Mouse (Mus musculus) liver (tissue): ENCODE measurements at regions not wholly inside any gene's neighbourhood (a gene's known extent, or its start where the extent isn't known, plus 50 kb on each side); places are given as distances from the start of the nearest gene placed in this dataset.

Source experiments
- DNase-seq: peaks from one replicate; pipeline ENCODE4 v3.0.0-alpha.2; 2020; ENCODE audit warnings: mixed read lengths

DNA sequence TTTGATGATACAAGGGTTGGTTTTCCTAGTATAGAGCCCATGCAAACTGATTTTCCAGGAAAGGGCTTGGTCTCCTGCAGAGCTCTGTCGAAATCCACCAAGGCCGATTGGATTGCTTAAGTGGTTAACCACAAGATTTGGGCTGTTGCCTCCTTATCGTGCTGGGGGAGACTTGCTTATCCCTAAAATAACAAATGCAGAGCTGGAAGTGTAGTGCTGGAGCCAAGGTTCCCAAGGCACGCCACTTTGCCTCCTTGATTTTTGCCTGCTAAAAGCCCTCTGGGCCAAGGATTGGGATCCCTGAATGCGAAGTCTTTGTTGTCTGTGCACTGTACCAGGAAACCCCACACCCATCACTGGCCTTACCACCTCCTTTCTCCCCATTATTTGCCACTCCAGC lies 52.8 kb upstream of the Tmem178 start:
- DNase-seq = no peak

DNA sequence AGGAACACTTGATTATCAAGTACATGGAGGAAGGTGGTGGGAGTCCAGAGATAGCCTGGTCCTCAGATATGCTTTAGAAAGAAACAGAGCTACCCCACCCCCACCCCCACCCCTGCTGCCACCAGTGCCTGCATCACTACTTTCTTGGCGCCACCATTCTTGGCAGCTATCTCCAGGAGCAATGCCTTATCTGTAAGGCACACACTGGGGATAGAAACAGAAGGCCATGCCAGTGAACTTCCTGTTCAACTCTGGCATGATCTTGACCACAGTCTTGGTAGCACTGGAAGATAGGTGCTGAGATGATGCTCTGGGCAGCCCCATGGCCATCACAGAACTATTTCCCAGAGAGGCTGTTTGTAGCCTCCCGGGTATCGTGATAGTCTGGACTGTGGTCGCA lies 55.3 kb upstream of the Tmem178 start:
- DNase-seq = no peak

DNA sequence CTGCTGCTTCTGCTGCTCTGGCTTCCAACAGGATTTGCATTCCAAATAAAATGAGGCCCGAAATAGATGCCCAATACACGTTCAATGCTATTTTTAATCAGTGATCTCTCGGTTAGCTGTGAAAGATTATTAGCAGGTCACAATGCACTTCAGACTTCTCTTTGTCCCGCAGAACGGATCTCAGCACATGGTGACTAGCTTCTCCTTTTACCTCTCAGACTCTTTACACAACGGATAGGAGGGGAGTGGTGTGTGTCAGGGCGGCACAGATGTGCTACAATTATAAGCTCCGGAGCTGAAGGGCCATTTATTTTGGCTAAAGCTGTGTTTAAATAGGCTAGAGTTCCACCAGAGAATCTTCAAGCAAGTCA lies 56.7 kb upstream of the Tmem178 start:
- DNase-seq = no peak

DNA sequence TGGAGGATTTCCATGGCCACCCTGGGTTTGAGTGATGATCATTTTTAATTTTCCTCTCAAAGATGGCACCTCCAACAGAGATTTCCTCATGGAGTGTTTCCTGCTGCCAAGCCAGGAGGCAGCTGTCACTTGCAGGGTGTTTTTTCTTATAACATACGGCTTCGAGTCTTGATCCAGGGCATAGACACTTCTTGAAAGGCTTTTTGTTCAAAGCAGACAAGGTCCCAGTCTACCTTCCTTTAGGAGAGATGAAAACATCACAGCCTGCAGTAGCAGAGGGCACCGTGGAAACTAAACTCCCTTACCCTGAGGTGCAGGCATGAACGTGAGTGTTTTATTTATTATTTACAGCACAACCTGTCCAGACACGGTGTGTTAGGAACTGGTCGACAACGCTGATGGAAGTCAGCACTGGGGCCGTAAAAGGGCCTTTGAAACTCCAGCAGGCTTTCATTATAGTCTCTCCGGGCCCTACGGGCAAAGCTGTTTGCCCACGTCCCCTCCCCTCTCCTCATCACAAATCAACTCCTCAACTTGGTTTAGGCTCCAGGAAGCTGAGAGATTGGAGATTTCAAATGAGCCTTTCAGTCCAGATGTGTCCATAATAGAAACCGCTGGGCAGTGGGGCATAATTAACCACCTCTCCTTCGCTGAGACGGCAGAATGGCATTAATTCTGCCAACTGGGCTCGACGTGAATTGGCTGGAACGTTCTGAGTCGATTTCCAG lies 57.2 kb upstream of the Tmem178 start:
- no peak for DNase-seq

DNA sequence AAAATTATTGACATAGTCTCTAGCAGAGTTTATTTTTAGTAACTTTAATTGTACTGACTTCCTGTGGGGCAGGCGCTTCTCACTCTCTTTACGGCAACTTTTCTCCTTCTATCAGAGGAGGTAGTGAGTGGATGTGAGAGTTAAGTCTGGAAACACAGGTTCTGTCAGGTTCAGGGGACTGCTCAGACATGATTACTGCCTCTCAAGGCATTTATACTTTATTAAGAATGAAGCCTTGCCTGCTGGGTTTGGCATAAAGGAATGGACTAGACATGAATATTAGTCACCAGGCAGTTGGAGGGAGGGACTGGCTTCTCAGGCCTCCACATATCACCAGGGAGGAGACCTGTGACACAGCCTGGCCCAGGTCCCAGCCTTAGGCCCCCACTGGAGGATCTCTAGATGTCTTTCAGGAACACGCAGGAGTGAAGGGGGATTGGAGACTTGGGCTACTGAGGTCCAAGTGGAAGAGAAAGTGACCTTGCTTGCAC lies 58.2 kb upstream of the Tmem178 start:
- DNase-seq = no peak

DNA sequence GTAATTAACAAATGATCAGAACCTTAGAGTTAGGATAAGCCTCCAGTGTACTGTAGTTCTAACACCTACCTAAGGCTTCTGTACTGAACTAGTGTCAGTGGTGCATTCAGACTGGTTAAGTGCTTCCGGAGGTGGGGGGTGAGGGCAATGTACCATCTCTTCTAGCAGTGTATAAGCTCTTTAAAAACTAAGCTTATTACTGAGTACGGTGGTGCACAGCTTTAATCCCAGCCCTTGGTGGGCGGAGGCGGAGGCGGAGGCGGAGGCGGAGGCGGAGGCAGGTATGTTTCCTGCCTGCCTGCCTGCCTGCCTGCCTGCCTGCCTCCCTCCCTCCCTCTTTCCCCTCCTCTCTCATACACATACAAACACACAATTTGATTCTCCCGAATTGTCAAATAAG lies 58.7 kb upstream of the Tmem178 start:
- no peak for DNase-seq

DNA sequence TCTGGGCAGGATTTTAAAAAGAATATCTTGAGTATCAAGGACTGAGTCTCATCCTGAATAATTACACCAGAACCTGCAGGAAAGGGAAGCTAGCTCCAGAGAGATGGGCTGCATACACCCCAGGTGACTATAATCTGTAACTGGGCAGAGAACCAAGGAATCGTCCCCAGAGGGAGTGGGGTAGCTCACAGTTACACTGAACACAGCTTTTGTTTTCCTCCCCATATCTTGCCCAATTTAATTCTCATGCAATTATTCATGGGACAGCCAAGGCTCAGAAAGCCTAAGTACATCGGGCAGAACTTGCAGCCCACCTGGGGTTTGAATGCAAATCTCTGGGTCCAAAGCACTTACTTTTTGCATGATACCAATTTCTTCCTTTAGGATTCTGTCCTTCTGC lies 59.5 kb upstream of the Tmem178 start:
- no peak for DNase-seq

DNA sequence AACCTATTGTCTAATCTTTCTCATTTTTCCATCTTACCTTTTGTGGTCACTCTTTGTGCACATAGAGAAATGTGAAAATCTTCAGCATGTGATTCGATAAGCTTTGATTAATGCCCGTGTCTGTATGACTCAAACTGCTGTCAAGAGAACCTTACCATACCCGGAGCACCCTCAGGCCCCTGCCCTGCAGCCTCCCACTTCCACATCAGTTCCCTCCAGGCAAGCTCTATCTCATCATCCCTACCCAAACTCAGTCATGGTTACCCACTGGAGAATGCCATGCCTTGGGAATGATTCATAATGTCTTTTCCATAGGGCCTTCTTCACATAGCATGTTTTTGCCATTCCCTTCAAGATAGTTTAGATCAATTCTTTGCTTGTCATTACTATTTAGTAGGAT lies 62.0 kb upstream of the Tmem178 start:
- DNase-seq = no peak

DNA sequence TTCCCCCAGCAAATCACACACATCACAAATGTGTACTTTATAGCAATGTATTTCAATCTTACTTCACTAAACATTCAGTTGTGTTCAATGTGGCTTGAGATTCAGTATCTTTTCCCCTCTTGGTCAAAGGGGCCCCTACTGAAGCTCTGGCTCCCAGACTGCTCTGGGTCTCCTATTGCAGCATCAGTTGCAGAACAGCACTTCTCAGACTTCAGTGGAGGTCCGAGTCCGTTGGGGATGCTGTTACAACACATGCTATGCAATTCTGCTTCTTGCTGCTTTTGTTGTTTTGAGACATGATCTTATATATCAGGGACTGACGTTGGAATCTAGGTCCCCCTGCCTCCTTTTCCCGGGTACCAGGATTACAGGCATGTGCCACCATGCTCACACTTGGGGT lies 64.1 kb upstream of the Tmem178 start:
- no peak for DNase-seq

DNA sequence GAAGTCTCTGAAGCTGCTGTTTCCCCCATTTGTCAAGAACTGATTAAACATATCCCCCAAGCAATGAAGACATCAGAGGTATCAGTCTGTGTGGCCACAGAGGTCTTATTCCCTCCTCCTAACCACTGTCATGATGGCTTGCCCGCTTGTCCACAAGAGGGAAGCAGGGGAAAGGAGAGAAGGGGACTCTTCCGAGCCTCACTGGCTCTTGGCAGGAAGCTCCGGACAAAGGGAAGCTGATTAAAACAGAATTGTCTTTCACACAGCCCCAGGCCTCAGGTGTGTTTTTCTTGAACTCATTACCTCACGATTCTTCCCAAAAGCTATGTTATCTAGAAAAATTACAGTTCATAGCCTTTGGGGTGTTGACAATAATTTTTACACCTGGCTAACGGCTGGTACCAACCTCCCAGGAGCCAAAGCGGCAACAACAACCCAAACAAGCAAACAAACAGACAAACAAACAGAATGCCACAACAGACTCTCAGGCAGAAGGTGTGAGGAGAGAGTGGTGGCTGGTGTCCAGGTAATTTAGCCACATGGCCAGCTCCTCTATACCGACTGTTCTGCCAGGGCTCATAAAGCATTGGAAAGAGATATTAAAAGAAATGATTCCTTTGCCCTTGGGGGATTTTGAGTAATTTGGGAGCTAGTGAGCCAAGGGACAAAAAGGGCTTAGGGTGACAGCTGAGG lies 68.9 kb upstream of the Tmem178 start:
- DNase-seq = no peak

DNA sequence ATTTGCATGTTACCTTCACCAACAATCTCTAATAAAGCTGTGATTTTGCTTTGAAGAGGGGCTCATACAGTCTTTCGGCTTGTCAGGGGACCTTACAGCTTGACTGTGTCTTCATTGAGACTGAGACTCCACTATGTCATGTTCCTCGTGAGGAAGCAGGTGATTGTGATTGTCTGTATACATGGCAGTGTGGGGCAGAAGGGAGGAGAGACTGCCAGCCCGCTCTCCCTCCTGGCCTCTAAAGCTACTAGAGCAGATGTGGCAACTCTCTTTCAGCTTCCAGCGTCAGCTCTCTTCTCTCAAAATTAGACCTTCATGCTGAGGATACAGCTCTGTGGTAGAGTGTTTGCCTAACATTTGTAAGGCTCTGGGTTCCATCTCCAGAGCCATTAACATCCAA lies 73.5 kb upstream of the Tmem178 start:
- DNase-seq = no peak

DNA sequence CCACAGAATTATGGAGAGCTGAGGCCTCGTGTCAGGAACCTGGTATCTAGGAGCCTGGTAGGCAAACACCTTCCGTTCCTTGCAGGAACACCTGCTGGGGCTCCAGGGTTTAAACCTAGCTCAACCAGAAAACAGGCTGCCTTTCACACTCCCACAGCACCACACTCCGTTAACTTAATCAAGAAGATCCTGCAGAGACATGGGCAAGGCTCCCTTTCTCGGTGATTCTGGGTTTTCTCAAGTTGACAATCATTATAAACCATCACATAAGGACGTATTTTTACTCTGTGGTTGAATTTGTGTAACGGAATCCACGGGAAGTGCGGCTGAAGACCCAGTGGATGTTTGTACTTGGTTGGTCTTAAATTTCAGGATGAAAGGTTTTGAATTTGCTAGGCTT lies 82.1 kb upstream of the Tmem178 start:
- DNase-seq = no peak

DNA sequence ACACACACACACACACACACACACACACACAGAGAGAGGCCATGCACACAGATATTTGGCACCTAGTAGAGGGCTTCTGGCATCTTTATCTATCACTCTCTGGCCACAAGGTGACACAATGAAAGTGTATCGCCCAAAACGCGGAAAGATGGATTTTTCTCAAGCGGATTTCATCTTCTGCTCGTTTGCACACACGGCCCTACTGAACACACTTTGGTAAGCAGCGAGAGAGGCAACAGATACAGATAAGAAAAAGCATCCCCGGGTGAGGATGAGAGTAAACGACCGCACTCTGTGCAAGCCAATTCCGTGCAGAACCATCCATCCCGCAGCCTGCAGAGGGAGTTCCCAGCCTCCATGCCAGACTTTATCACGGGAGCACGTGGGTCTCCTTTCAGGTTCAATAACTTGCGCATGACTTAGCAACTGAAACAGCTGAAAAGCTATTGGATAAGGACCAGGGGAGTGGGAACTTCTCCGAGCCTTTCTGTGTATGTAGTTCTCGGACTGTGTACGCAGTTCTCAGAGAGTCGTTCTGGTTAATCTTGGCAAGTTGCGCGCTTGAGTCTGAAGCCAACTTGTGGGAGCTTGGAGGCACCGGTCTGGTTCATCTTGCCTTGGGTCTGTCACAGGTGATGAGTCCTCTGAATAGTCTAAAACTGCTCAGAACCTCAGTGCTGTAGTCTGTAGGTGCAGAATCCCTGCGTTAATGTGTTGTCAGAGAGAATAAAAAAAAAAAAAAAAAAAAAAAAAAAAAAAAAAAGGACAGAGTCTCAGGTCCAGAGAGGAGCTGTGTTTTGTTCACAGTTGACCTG lies 97.2 kb upstream of the Tmem178 start:
- no peak for DNase-seq

DNA sequence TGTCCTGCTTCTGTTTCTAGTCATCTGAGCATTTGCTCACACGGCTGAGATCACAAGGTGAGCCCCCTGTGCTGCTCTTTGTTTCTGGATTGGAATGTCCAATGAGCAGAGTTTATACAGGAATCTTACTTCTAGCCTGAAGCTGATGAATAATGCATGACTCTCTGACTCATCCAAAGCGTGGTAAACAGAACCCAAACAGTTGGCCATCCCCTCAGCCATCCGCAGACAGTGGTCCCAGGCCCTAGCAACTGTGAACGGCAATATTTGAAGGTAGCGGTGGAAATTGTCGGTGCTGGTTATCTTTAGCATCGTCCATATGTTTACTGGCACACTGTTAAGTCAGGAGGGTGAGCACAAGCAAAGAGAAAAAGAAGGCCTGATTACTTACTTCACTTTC lies 99.1 kb upstream of the Tmem178 start:
- DNase-seq = no peak

DNA sequence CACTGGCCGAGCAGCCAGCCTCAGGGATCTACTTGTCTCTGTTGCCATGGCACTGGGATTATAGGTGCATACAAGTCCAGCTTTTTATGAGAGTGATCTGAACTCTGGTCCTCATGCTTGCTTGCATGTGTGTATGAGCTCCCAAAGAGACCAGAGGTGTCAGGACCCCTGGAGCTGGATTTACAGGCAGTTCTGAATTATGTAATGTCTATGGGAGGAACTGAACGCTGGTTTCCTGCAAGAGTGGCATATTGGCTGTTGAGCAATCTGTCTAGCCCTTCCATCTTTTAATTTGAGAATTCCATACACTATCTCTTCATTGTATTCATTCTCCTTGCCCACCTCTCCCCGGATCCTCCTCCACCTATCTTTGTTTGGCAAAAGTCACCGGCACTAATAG lies 102.5 kb upstream of the Tmem178 start:
- DNase-seq = no peak

DNA sequence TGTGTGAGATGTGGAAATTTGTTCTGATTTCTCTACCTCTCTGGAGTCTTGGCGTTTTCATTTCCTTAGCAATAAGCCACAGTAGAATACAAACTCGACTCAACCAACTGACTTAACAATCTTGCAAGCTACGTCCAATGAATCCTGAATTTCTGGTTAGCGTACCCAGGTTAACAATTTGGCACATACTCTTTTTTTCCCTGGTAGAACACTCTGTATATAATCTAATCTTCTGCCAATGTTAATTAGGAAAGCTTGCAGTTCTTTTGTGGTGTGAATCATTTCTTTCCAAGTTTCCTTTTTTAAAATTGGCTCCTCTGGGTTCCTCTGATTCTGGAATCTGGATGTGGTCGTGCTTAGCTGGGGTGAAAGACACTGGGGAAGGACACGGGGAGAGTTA lies 103.5 kb upstream of the Tmem178 start:
- DNase-seq = no peak

DNA sequence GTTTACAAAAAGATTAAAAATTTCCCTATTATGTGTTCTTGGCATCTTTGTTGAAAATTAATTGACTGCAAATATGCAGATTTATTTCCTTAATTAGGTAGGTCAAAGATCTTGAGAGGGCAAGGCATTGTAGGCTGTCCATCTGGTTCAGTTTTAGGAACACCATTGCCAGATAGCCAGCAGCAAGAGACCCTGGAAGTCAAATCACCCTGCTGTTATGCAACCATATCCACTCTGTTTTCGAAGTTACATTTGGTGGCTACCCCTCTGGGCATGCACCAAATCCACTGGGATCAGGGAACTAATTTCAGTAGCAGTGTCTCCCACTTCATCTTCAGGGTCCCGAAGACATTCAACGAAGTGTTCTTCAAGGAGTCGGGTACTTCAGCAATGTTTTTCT lies 104.0 kb upstream of the Tmem178 start:
- DNase-seq = no peak

DNA sequence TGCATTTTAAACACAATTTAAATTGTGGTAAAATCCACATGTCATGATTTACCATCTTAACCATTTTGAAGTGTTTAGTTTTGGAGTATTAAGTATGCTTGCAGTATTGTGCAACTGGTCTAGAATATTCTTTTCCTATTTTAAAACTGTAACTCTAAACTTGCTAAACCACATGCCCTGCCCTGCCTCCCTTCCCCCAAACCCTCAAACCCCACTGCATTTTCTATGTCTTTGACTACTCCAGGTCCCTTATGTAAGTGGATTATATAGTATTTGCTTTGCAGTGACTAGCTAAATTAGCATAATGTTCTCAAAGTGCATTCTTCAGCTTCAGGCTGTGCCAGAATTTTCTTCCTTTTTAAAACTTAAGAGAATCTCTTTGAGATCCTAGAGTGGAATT lies 106.4 kb upstream of the Map4k3 start:
- no peak for DNase-seq

DNA sequence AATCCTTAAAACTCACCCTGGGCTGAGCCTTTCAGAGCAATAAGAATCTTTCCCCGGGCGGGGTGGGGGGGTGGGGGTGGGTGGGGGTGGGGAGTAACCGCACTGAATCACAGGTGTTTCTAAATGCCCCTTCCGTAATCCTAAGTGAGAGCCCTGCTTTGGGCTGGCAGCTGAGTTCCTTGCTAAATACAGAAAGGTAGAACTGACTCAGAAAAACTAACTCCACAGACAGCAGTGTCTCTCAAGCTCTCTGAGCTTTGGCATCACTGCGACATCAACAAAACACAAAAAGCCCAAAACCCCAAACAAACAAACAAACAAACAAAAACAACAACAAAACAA lies 105.9 kb upstream of the Map4k3 start:
- DNase-seq = no peak

DNA sequence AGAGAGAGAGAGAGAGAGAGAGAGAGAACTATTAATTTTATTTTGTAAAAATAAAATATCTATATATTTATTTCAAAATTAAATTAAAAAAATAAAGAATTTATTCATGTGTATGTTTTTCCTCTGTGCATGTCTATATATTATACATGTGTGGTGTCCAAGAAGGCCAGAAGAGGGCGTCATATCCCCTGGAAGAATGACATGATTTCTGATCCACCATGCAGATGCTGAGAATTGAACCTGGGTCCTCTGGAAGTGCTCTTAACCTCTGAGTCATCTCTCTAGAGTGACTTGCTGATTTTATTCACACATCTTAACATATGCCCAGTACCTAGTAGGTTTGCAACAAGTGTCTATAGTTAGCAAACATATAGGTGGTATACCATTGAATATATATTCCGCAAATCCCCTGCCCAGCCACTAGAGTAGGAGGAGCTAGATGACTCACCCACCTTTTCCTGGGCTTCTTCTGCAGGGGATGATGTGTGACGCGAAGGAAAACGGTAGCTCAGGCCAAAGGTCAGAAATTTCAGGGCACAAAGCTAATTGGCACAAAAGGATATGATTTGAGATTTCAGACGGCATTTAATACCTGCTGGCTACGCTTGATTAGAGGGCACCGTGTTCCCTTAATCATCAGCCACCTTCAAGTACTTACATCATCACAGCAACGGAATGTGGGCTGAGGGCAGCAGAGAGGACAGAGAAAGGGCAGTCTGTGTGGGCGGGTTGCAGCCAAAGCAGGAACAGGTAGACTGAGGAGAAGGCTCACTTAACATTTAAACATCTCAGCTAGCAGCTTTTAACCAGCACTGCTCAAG lies 105.3 kb upstream of the Map4k3 start:
- no peak for DNase-seq

DNA sequence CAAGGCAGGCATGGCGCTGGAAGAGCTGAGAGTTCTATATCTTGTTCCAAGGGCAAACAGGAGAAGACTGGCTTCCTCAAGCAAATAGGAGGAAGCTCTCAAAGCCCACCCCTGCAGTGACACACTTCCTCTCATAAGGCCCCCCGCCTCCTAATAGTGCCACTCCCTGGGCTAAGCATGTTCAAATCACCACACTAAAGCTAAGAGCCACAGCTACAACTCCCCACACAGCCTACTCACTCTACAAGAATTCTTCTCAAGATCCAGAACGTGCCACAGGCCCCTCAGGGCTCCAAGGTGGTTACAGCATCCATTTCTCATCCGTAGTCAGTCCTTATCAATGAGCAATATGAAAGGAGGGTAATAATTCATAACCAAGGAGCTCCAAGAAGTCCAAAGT lies 103.4 kb upstream of the Map4k3 start:
- no peak for DNase-seq

DNA sequence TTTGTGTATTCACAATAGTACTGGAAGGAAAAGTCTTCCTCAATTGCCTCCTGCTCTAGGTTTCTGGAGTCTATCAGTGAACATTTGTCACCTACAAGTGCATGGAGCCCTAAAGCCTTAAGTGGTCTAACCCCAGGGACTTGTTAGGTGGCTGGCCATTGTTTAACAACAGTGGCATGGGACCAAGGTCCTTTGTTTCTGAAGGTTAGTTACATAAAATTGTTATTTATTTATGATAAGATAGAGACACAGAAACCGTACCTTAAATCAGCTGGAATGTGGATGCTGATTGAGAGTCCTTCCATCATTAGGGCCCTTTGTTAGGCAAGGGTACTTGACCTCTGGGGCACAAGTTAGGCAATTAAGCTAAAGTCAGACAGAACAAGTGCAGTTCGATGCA lies 99.6 kb upstream of the Map4k3 start:
- DNase-seq = no peak

DNA sequence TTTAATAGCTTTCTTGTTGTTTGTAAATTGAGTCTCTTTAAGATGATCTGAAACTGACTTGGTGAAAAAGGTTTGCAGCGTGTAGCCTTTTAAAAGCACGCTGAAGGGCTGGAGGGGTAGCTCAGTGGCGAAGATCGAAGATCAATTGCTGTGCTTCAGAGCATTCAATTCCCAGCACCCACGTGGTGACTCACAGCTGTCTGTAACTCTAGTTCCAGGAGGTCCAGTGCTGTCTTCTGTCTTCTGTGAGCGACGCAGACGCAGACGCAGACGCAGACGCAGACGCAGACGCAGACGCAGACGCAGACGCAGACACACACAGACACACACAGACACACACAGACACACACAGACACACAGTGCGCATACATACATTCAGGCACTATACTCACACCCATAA lies 99.1 kb upstream of the Map4k3 start:
- no peak for DNase-seq
